Mouse (Mus musculus): Measurements from ENCODE around the gene Cphx3. TPM values are rescaled to one million over a fixed set of nuclear protein-coding genes. Genes with fewer than 3 reads are reported as not detected.
"Not testable (repeated sequence)": the region's sequence is repeated elsewhere in the genome, so short reads cannot be mapped to it uniquely, and the experiment has no call there.

Cphx3 gene
- polyA plus RNA-seq, 1 experiment from 2014 or later = not detected

DNA sequence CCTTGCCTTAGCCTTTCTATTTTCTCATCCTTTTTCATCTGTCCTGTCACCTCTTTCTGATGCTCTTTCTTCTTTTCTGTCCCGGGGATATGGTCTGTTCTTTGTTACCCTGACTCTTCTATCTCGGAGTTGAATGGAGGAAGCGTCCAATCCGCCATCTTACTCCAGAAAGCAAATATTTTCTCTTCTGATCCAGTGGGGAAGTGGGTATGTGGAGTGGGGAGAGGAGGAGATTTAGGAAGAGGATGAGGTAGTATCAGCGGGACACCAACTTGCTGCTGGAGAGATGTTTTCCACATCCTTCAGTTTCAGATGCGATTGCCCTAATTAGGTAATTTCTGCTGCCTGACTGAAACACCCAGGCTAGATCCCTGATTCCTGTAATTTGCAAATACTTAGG is 176.6 kb downstream of the Cphx3 start:
- no CpG with 5 or more reads among the region's 6 CpGs for WGBS (ENCODE audit: insufficient replicate concordance)

More for the DNA sequence above, 176.6 kb downstream of the Cphx3 start:
- H3K4me2 ChIP-seq; H3K9me3 ChIP-seq (replicated peaks); DNase-seq; H3K27me3 ChIP-seq; H3K9ac ChIP-seq; H3K36me3 ChIP-seq; H3K27ac ChIP-seq; H3K4me3 ChIP-seq (replicated peaks); H3K4me1 ChIP-seq (replicated peaks); ATAC-seq (ENCODE audit: low read depth): not testable (repeated sequence)

Other genes with a start within 250 kb of the Cphx3 start
- 7.3 and 9.4 TPM in 2 replicates for gene Anxa11, start 240.1 kb upstream of the Cphx3 start, polyA plus RNA-seq (2015; fragmentation: Nextera tagmentation; extraction: Ambion mirVana)
- gene Plac9a, start 179.2 kb upstream of the Cphx3 start, polyA plus RNA-seq (2015; fragmentation: Nextera tagmentation; extraction: Ambion mirVana) = 0.70 TPM in 1 of 2 replicates, not detected in the other
- gene Tmem254a, start 154.6 kb upstream of the Cphx3 start, polyA plus RNA-seq (2015; fragmentation: Nextera tagmentation; extraction: Ambion mirVana) = 0.92 and 1.2 TPM in 2 replicates
- gene Cphx1, start 144.0 kb upstream of the Cphx3 start, polyA plus RNA-seq (2015; fragmentation: Nextera tagmentation; extraction: Ambion mirVana) = 0.08 TPM in 1 of 2 replicates, not detected in the other
- 0.09 TPM in 1 of 2 replicates, not detected in the other for gene Duxbl1, start 103.7 kb upstream of the Cphx3 start, polyA plus RNA-seq (2015; fragmentation: Nextera tagmentation; extraction: Ambion mirVana)
- gene Gm9780, start 39.6 kb upstream of the Cphx3 start, polyA plus RNA-seq (2015; fragmentation: Nextera tagmentation; extraction: Ambion mirVana) = 3.1 and 3.5 TPM in 2 replicates
- gene Tmem254c, start 14.9 kb upstream of the Cphx3 start, polyA plus RNA-seq (2015; fragmentation: Nextera tagmentation; extraction: Ambion mirVana) = 10.9 and 17.6 TPM in 2 replicates
- gene Cphx2, start 781 bp upstream of the Cphx3 start, polyA plus RNA-seq (2015; fragmentation: Nextera tagmentation; extraction: Ambion mirVana) = not detected in 2 replicates
- 0.06 and 0.12 TPM in 2 replicates for gene Duxbl2, start 36.1 kb downstream of the Cphx3 start, polyA plus RNA-seq (2015; fragmentation: Nextera tagmentation; extraction: Ambion mirVana)
- 3.3 and 4.2 TPM in 2 replicates for gene Plac9b, start 100.2 kb downstream of the Cphx3 start, polyA plus RNA-seq (2015; fragmentation: Nextera tagmentation; extraction: Ambion mirVana)
- gene Tmem254b, start 124.7 kb downstream of the Cphx3 start, polyA plus RNA-seq (2015; fragmentation: Nextera tagmentation; extraction: Ambion mirVana) = 18.6 and 26.5 TPM in 2 replicates
- gene Duxbl3, start 175.7 kb downstream of the Cphx3 start, polyA plus RNA-seq (2015; fragmentation: Nextera tagmentation; extraction: Ambion mirVana) = not detected in 2 replicates

All from liver, embryonic 13.5 days (tissue).